Mouse (Mus musculus) urinary bladder, postnatal 14 days (tissue): ENCODE results near the gene Plac9a.
"Not testable (repeated sequence)": the region's sequence is repeated elsewhere in the genome, so short reads cannot be mapped to it uniquely, and the experiment has no call there.

ENCODE experiments used
- DNase-seq: peaks from one replicate; pipeline ENCODE4 v3.0.0; 2021; ENCODE audit warnings: low spot score

Gene Plac9a

DNA sequence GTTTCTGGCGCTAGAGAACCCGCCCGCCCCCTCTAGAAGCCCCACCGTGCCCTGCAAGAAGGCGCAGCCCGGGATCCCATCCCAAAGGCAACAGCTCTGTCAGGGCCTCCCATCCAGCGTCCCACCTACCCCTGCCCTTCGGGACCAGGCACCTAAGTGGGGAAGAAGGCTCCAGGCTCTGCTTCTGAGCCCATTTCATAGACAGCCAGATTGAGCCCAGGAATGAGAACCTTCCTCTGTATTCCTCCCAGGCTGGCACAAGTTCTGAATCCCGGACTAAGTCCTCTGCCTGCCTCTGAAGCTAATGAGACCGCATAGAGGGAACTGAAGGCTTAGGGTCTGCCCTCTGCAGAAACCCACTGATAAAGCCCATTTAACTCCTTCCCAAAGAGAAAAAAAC, at the start of gene Plac9a:
Gene Plac9a (minus strand): TSS at position 101 of the 400 bp plus-strand sequence.
- not testable (repeated sequence) for DNase-seq

DNA sequence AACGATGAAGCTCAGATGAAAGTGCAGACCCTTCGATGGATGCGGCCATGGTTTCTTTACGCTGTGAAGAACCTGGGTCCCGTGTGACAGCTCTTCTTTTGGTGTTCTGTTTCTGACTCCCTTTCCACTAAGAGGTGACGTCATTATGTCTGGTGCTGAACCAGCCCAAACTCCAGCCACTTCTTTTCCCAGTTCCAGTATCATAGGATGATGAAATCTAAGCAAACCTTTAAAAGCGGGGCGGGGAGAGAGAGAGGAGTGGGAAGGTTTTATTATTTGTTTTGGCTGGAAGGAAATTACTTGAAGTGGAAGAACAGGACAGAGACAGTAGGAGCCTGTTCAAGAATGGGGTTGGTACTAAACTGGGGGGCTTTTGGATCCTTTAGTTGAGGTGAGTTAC, 35.1 kb upstream of the Plac9a start, which contains the start of gene Cphx1:
Gene Cphx1 (plus strand): TSS at position 301 of the 400 bp plus-strand sequence.
- DNase-seq: not testable (repeated sequence)

DNA sequence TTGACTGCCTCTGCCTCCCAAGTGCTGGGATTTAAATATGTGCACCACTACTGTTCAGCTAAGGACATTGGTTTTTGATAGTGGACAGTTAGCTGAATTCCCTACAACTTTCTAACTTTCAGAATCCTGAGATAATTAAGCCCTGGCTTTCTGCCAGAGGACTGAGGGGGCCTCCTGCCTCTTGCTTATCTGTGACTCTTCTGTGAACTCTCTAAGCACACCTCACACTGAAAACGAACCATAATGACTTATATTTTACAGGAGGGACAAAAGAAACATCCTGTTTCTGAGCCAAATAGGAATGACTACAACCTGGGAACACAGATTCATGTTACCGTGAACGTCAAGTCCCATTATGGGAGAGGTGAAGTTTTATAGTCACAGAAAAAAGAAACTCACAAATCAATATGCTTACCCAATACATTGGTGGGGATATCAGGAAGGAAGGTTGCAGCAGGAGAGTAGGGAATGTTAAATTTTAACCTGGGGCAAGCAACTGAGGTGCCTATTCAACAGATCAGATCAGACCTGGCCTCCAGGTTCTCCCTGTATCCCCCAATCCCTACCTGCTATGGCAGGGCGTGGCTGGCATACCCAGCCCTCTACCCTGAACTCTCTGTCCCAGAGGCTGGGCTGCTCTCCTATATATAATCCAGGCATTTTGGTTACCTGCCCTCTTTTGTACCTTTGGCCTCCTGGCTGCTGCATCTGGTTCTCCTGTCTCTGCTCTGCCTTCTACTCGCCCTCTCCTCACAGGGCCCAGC, 34.1 kb upstream of the Plac9a start:
- not testable (repeated sequence) for DNase-seq

DNA sequence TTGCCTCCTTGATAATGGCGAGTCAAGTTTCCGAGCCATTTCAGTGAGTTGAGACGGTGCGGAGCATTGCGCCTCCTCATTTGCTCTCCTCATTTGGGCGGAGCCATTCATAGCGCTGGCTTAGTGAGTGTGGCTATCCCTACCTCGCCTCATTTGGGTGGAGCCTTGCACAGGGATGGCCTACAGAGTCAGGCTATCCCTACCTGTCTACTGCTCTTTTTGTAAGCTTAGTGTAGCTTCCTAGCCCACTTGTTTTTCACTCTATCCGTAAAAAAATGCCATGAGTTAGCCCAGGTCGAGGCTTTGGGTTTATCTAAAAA, 24.6 kb upstream of the Plac9a start, which contains the start of gene Tmem254a:
Gene Tmem254a (minus strand): TSS at position 111 of the 320 bp plus-strand sequence.
- DNase-seq: not testable (repeated sequence)

DNA sequence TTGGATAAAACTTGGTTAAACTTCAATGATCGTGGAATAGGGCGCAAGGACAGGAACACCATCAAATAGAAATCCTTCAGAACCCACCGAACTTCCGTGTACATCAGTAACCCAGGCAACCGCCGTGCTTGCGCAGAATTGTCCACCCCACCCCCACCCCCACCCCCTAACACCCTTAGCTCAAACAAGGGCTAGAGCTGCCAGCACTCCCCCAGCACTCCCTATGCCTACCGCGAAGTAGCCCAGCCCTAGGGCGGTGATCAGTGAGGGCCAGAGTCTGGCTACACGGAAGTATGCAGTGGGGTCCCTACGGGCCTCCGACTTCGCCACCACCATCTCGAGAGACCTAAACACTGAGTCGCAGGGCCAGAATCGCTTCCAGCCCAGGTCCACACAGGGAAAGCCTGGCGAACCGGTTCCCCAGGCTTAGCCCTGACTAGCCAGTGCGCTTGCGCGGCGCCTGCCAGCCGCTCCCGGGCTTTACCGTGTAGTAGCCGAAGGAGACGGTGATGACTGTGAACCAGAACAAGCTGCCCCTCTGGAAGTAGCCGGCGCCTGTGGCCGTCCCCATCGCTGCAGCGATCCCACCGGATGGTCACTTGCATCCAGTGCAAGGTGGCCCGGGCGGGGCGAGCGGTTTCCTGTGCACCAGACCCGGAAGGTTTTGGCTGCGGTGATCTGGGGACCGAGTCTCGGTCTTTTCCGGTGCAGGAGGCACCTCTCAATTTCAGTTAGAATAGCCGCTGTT, 24.1 kb upstream of the Plac9a start:
- DNase-seq: not testable (repeated sequence)

DNA sequence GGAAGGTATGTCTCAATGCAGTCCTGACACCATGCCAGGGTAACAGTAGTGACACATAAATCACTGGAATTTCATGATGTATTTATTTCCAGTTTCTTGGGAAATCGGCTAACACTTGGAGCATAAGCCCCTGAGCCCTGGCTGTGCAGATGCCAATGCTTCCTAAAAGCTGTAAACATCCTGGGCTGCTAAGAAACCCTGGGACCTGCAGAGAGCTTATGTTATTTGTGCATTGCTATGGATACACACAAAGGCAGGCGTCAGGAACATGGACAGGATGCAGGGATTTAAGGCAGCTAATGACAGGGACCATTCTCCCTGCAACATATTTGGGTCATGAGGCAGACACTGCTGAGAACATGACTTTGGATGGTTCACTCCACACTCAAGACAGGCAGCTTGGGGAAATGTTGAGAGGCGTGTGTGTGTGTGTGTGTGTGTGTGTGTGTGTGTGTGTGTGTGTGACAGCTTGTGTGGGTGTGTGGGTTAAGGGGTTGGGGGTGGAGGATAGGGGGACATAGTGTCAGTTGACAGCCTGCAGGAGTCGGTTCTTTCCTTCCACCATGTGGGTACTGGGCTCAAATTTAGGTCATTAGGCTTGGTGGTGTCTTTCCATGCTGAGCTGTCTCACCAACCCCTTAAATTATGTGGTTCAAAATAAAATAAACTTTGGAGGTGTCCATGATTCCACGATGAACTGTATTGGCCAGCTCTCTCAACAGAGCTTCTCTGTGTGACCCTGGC, 15.7 kb upstream of the Plac9a start:
- not testable (repeated sequence) for DNase-seq

DNA sequence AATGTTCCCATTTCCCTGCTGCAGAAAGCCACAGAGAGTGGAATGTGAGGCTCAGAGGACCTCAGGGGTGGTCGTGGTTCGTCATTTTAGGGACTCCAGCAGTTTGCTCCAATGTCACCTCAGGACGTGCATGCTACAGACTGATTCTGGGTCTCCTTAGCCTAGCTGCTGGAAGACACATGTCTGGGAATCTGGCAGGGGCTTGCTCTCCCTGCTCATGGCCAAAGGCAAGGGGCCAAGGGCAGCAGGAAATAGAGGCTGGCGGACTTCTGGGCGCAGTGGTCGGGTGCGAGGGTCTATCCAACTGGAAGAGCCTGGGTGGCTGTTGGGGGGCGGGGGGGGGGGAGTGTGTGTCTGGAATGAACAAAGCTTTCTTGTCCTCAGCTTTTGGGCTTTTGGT, 6.1 kb upstream of the Plac9a start:
- not testable (repeated sequence) for DNase-seq

DNA sequence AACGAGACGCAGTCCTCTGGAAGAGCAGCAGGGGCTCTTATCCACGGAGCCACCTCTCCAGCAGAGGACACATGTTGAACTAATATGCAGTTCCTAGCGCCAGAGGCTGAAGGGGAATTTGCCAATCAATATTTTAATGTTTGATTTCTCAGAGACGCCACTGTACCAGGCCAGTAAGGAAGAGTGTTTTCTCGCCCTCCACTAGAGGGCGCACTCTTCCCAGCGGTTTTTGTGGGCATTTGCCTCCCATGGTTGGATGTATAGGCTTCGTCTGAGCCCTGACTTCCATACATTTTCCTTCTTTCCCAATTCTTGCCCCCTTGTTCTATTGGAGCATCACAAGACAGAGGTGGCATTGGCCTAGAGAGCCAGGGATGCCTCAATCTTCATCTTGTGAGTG, 4.4 kb upstream of the Plac9a start:
- DNase-seq: not testable (repeated sequence)

DNA sequence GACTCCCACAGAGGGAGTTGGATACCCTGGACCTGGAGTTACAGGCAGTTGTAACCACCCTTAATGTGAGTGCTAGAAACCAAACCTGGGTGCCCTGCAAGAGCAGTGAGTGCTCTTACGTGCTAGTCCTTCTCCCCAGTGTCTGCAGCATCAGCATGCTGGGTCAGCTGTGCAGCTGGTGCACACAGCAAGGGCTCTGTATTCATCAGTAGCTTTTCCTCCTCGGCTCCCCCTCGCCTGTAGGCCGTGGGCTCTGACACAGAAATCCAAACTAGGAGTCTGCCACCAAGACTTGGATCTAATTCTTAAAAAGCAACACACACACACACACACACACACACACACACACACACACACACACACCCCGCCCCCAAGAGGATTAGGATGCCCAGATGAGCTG, 2.3 kb upstream of the Plac9a start:
- not testable (repeated sequence) for DNase-seq

DNA sequence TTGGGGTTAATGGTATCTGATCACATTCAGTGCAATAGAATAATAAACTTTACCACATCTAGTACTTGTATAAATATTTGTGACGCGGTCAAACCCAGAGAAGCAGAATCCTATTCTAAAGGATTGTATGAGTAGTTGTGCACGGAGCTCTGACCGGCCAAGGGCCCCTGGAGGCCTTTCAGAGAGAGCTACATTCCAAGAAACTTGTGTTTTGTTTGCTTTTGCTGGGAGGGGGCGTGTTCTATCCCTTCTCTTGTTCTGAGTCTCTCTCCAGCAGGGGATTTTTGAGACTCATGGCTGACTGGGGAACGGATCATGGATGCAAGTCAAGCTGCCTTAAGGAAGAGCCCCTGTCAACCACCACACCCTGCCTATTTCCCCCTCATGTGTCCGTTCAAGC, 7.2 kb downstream of the Plac9a start:
- not testable (repeated sequence) for DNase-seq

DNA sequence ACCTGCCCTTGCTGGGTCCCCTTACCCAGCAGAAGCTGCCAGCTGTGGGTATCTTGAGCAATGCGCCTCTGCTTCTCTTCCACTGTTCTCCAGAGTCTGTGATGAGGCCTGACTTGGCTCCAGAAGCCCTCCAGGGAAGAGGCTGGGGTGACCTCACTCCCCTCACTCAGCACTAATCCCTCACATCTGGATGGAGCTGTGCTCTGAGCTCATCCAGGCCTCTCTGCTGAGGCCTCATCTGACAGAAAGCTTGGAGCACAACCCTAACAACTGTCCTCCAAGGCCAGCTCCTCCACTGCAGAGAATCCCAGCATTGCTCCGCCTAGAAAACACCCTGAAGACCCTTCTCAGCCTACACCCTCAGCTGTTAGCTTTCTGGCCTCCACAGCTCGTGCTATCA, 8.3 kb downstream of the Plac9a start:
- not testable (repeated sequence) for DNase-seq

DNA sequence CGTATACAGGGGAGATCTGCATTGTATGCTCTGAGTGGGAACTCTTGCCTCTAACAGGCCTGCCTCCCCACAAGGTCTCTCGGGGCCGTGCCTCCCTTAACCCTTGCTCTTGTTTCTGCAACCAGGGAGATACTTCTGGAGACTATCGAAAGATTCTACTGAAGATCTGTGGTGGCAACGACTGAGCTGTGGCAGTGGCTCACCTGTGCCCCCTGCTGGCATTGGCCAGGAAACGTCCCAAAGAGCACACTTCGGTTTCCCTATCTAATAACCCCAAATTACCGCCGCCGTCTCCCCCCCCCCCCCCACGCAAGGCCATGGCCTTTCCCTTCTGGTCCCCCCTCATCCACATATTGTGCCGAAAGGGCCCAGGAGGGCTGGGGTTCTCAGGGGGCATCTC, 17.0 kb downstream of the Plac9a start:
- DNase-seq: not testable (repeated sequence)

DNA sequence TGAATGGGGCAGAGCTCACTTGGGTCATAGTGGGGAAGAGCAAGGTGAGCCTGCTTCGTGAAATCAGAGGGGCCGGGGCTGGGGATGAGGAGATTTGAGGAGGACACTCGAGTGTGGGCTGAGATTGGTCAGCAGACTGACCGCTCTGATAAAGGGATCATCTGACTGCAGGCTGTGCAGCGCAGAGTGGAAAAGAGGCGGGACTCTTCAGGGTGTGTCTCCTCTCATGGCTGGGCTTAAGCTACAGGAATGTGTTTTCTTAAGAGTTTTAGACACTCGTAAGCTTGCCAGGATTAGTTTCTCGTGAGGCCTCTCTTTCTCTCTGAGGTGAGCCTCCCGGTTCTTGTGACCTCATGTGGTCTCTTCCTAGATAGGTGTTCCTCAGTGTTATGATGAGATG, 21.1 kb downstream of the Plac9a start:
- DNase-seq: not testable (repeated sequence)

DNA sequence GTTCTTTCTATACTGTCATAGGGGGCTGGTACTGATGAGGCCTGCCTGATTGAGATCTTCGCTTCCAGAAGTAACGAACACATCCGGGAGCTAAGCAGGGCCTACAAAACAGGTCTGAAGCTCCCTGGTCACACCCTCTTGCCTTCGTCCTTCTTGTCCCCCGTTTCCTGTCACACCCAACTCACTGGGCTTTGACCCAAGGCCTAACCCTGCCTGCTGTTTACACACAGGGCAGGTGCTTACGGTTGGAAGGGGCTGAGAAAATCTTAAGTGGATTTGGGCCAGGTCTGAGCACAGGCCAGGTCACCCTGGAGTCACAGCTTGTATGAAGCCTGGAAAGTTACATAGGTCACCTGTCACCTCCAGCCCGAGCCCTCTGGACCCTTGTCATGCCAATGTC, 26.3 kb downstream of the Plac9a start:
- not testable (repeated sequence) for DNase-seq

DNA sequence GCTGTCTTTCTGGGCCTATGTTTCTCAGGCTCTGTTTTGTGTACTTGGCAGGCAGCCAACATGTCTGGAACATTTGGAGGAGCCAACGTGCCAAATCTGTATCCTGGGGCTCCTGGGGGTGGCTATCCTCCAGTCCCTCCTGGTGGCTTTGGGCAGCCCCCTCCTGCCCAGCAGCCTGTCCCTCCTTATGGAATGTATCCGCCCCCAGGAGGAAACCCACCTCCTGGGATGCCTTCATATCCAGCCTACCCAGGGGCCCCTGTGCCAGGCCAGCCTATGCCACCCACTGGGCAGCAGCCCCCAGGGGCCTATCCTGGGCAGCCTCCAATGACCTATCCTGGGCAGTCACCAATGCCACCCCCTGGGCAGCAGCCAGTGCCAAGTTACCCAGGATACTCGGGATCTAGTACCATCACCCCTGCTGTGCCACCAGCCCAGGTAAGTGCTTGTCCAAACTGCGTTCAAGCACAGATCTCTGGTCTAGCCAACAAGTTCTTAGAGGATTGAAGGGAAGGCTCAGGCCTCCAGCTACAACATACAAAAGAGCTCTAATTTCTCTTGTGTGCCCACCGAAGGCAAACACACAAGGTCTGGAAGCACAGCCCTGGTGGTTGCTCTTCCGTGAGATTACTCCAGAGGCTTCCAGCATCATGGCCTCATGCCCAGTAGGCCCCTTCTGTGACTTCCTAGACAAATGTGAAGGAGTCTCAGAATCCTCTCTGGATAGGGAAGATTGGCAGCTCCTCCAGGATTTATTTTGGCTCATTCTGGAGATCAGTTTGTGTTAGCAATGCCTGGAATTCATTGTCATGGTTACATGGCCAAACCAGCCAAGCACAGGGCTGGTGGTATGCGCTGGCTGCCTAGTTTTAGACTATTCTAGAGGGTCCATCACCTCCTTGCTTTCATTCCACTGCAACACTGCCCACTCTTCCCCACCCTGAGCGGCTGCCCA, 30.2 kb downstream of the Plac9a start:
- DNase-seq: peak; percentile 47

DNA sequence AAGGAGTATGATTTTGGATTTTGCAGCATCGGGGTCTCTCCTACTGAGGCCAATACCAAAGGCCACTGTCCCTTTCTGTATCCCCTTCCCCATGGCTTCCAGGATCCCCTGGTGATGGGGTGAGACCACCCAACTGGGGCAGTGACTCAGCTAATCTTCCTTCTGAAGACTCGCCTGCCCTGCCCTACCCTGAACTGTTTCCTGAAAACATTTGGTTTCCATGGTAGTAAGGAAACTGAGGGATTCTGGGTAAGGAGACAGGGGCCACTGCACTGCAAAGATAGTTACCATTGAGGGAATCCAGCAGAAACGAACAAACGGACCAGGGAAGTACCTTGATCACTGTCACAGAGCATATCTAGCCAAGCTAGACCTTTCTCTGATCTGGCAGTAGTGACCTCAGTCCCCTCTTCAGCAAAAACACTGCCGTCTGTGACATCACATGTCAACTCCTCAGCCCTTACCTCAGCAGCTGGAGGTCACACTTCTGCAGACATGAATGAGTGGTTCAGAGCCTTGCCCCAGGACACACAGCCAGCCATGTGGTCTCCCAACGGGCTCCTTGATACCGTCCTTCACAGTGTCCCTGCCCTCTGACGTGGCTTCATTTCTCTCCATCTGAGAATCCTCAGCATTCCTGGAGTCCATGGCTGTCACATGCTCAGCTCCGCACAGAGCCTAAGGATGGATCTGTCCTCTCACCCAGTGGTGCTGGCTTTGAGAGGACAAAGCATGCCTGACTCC, 33.6 kb downstream of the Plac9a start:
- DNase-seq: no peak

DNA sequence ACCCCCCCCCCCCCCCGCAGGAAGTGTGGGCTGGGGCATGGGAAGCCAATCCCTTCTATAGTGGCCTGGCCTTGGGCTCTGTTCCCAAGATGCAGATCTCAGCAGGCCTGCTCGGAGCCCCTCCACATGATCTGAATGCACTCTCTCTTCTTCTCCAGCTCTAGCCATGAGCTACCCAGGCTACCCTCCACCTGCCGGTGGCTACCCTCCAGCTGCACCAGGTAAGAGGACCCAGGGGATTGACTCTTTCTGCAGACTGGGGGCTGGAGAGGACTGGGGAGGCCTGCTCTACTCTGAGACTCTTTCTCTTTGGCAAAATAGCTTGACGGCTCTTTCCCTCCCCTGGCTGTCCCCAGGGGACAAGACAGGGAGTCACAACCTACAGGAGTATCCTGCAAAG, 34.2 kb downstream of the Plac9a start:
- no peak for DNase-seq

DNA sequence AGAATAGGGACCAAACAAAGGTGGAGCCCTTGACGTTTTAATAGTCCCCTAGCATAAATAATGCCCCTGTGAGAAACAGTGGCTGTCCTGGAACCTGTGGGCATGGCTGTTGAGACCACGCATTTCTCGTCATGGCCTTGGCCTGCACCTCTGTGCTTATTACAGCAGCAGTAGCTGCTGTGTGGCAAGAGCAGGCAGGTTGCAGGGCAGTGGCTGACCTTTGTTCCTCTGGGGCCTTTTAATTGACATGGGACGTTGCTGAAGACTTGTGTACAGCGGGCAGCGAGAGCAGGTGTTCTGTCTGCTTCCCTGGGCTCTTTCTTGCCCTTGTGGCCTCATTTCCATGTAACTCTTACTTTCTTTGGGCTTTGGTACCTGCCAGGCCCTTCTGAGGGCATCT, 35.1 kb downstream of the Plac9a start:
- no peak for DNase-seq

DNA sequence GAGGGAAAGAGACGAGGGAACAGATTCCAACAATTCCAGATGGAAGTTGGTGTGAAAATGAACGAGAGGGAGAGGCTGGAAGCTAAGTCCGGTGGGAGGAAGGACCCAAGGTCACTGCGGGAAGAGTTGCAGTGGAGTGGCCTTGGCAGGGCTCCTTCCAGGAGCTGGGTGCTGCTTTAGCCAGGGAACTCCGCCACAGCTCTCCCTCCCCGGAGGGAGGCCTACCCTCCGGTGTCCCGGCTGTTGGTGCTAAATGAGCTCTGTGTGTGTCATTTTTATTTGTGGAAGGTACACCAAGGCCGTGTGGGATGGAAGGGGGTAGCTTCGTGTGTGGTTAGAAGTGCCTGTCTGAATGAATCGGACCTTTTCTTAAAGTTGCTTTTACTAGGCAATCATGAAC, 36.1 kb downstream of the Plac9a start:
- DNase-seq: no peak

DNA sequence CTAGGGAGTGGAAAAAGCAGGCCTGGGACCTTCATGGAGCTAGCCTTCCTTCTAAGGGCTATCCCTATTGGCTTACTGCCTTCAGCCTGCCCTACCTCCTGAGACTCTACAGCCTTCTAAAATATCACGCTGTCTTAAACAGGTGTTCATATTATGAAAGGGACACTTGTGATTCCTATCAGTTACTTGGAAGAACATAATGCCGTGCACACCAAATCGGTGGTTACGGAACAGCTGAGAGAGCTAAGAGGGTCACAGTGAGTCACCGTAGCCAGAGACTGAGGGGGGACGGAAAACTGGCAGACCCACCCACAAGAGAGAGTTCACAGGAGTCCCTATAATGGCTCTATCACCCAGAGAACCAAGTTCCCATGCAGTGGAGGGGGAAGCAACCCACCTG, 36.5 kb downstream of the Plac9a start:
- DNase-seq: no peak

DNA sequence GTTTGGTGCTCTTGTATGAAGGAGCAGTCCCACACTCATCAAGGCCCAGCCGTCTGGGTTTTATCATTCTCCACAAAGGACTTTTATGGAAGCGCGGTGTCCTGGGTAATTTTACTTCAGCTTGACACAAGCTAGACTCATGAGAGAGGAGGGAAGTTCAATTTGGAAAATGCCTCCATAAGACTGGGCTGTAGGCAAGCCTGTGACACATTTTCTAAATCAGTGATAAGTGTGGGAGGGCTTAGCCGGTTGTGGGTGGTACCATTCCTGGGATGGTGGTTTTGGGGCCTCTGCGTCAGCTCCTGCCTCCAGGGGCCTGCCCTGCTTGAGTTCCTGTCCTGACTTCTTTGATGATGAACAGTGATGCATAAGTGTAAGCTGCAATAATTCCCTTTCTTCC, 37.6 kb downstream of the Plac9a start:
- no peak for DNase-seq
